Mouse (Mus musculus) midbrain, embryonic 11.5 days (tissue): ENCODE results near the gene Klrb1. TPM values are rescaled to one million over a fixed set of nuclear protein-coding genes. Genes with fewer than 3 reads are reported as not detected.
A peak's percentile ranks its signal among the peaks of the same experiment; 100 is the strongest.
"Not testable (repeated sequence)": the region's sequence is repeated elsewhere in the genome, so short reads cannot be mapped to it uniquely, and the experiment has no call there.

Experiments used
- ATAC-seq: fragments of 200-750 bp; cut with Nextera tagmentation; 2 replicates; pipeline ENCODE4 v1.8.0; 2017; ENCODE audit warnings: moderate TSS enrichment, moderate library complexity; ENCODE audit not compliant: low FRiP score
- DNase-seq: peaks from one replicate; pipeline ENCODE4 v3.0.0; 2015; ENCODE audit warnings: low spot score; ENCODE audit errors: missing footprints
- H3K27ac ChIP-seq: fragments of 300-500 bp; sonication (generic); 2 replicates; pipeline ENCODE4 v1.5.1; 2014; ENCODE audit warnings: low read depth, low read length
- H3K27me3 ChIP-seq: fragments of 300-500 bp; sonication (generic); 2 replicates; pipeline ENCODE4 v1.6.1; 2014; ENCODE audit warnings: mild to moderate bottlenecking, low read length, moderate library complexity, mixed read lengths; ENCODE audit not compliant: control insufficient read depth, insufficient read depth
- H3K36me3 ChIP-seq: fragments of 300-500 bp; sonication (generic); 2 replicates; pipeline ENCODE4 v1.6.1; 2014; ENCODE audit warnings: mild to moderate bottlenecking, low read length, moderate library complexity, mixed read lengths; ENCODE audit not compliant: control insufficient read depth, insufficient read depth
- H3K4me1 ChIP-seq: fragments of 300-500 bp; sonication (generic); 2 replicates; pipeline ENCODE4 v1.6.1; 2014; ENCODE audit warnings: low read length; ENCODE audit not compliant: control insufficient read depth, insufficient read depth
- H3K4me2 ChIP-seq: fragments of 300-500 bp; sonication (generic); 2 replicates; pipeline ENCODE4 v1.6.1; 2014; ENCODE audit warnings: mild to moderate bottlenecking, moderate library complexity
- H3K4me3 ChIP-seq: fragments of 300-500 bp; sonication (generic); 2 replicates; pipeline ENCODE4 v1.5.1; 2014; ENCODE audit warnings: low read depth, low read length
- H3K9ac ChIP-seq: fragments of 300-500 bp; sonication (generic); 2 replicates; pipeline ENCODE4 v1.6.1; 2014; ENCODE audit warnings: low read length
- H3K9me3 ChIP-seq: fragments of 300-500 bp; sonication (generic); 2 replicates; pipeline ENCODE4 v1.6.1; 2016; ENCODE audit warnings: low read length; ENCODE audit not compliant: control insufficient read depth
- WGBS: fragments of 180-500 bp; shearing (Covaris S2); extraction: QIAGEN DNeasy Blood & Tissue Kit; methylation state at CpG from one replicate; pipeline ENCODE4 v1.1.7; 2014; 5-methylcytosine and 5-hydroxymethylcytosine counted together
- polyA plus RNA-seq: library from polyadenylated mRNA; unstranded; fragments of >200 nt; fragmentation: Nextera tagmentation; extraction: Ambion mirVana; gene quantifications from 2 replicates; pipeline ENCODE4 v1.2.1, GENCODE M21; 2014

The Klrb1 gene
- not detected in 2 replicates for polyA plus RNA-seq

DNA sequence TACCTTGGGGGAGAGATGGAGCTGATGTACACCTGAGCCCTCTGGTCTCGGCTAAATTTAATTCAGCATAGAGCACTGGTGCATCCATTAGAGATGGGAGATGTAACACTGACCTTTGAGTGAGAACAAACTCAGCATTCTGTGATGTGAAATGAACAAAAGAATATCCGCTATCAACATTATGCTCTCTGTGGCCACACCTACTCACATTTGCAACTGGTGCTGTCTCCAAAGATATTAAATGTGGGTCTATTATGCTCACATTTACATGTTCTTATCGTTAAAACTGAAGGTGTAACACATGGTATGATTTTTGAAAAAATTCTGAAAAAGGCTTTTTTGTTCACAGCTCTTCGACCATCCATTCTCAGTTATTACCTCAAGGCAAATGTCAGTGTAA is at the start of gene Klrb1:
Gene Klrb1, minus strand, starts transcription at position 101 of the 400 bp plus-strand sequence.
- Histone ChIP-seq H3K4me2 (no peak within 1 kb of the TSS), H3K9me3 (no peaks in the 10 kb centered on the region), H3K27me3 (no peaks in the 10 kb centered on the region), H3K4me3 (no peak within 1 kb of the TSS), H3K36me3 (no peaks in the 10 kb centered on the region), H3K27ac (no peak within 1 kb of the TSS), H3K9ac (no peak within 1 kb of the TSS), H3K4me1 (no peaks in the 10 kb centered on the region)
- 89% methylated on average over 4 of the region's 4 CpGs for WGBS
- DNase-seq (no peak), ATAC-seq (no peak)

DNA sequence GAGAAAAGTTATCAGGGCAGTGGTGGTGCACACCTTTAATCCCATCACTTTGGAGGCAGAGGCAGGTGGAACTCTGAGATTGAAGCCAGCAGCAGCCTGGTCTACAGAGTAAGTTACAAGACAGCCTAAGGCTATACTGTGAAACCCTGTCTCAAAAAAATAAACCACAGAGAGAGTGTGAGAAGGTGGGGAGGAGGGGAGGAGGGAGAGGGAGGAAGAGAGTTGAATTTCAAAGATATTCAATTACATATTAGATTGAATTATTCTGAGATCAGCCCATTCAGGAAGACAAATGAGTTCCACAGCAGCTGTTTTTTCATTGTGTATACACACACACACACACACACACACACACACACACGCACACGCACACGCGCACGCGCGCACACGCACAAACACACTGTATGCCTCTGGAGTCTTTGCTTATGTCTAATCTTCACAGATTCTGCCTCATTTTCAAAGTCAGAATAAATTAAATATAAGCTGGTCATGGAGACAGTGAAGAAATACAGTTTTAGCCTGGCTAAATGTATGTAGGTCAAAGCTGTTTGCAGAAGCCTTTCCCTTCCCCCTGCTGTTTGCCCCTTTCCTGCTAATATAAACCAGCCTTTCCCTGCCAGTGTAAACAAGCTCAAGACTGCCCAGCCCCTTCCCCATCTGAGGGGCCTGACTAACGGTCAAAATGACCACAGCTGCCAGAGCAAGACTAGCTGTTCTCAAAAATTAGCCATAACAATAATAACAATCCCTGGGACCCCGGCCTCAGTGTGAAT is 46.8 kb upstream of the Klrb1 start:
- WGBS, result 79% methylated on average over 10 of the region's 10 CpGs
- DNase-seq, result peak; percentile 83
- no peak overlapping the region for H3K9ac ChIP-seq
- no peak for ATAC-seq
- no peaks in the 10 kb centered on the region for H3K36me3 ChIP-seq
- no peaks in the 10 kb centered on the region for H3K4me1 ChIP-seq
- no peaks in the 10 kb centered on the region for H3K9me3 ChIP-seq
- no peak overlapping the region for H3K4me3 ChIP-seq
- H3K27ac ChIP-seq, result no peak overlapping the region
- no peak overlapping the region for H3K4me2 ChIP-seq
- H3K27me3 ChIP-seq, result no peaks in the 10 kb centered on the region

DNA sequence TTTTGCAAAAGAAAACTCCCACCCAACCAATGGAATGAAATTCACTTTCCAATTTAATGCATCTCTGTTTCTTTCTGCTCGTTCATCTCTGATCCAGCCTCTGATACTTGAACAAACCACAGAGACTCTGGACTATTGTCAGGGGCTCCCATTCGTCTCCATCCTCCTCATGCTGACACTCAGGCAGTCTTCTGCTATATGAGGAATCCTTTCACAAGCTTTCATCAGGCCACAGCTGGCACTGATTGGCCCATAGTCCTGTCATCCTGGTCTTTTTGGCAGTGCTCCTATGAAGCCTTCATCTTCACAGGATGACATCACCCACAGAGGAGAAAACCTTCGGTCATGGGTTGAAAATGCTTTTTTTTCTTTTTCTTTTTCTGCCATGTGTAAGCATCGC is 45.2 kb upstream of the Klrb1 start:
- no peaks in the 10 kb centered on the region for H3K27me3 ChIP-seq
- 80% methylated on average over 4 of the region's 4 CpGs for WGBS
- no peaks in the 10 kb centered on the region for H3K4me1 ChIP-seq
- no peak overlapping the region for H3K9ac ChIP-seq
- H3K36me3 ChIP-seq, result no peaks in the 10 kb centered on the region
- ATAC-seq (no peak), DNase-seq (peak; percentile 33)
- no peak overlapping the region for H3K27ac ChIP-seq
- no peak overlapping the region for H3K4me2 ChIP-seq
- no peaks in the 10 kb centered on the region for H3K9me3 ChIP-seq
- no peak overlapping the region for H3K4me3 ChIP-seq

DNA sequence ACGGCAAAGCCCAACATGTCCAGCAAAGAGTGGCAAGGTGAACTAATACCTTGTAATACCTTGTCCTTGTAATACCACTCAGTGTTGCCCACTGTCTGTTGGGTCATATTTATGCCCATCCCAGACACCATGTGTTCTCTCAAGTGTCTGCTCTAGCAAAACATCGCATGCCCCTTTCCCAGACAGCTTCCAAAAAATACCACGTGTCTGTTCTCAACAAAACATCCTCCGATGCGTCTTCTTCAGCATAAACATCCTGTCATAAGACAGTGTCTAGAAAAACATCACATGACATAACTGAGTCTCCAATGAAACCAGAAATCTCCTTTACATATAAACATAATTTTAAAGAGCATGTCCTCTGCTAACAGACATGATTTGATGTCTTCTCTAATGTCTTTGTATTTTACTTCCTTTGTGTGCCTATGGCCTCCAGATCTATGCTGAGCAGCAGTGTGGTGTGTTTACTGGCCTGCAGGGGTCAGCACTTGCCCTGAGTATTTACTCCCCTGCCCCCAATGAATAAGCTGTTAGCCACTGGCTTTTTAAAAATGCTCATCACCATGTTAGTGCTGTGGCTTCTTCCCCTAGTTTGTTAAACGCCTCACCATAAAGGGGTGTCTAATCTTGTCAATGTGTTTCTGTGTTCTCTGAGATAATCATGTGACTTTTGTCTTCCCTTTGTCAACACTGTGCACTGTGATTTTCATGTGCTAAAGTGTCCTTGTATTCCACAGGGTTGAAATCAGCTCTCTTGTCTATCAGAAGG is 43.8 kb upstream of the Klrb1 start:
- H3K27ac ChIP-seq, H3K4me3 ChIP-seq, H3K9me3 ChIP-seq, H3K27me3 ChIP-seq, H3K36me3 ChIP-seq, H3K4me1 ChIP-seq, H3K4me2 ChIP-seq: not testable (repeated sequence)
- WGBS, result 72% methylated on average over 6 of the region's 6 CpGs
- ATAC-seq, result peak; percentile 51
- 0 out of 2 replicates have a peak overlapping the region, but pooled peaks have one; percentile 22 for H3K9ac ChIP-seq
- peak; percentile 89 for DNase-seq

DNA sequence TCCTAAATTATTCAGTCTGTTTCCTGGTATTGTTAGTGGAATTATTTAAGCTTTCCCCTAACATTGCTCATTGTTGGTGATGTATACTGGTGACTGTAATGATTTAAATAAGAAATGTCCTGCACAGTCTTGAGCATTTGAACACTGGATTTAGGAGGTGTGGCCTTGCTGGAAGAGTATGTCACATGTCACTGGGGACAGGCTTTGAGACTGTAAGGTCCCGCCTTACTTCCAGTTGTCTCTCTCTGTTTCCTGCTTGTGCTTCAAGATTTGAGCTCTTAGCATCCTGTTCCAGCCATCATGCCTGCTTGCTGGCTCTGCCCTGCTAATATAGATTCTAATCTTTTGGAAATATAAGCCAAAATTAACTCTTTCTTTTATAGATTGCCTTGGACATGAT is 42.4 kb upstream of the Klrb1 start:
- no peaks in the 10 kb centered on the region for H3K36me3 ChIP-seq
- H3K4me3 ChIP-seq, result no peak overlapping the region
- H3K4me1 ChIP-seq, result no peaks in the 10 kb centered on the region
- no peak overlapping the region for H3K9ac ChIP-seq
- H3K27me3 ChIP-seq, result no peaks in the 10 kb centered on the region
- no peak overlapping the region for H3K27ac ChIP-seq
- ATAC-seq (no peak), DNase-seq (no peak)
- 83% methylated on average over 1 of the region's 1 CpGs for WGBS
- H3K9me3 ChIP-seq, result no peaks in the 10 kb centered on the region
- no peak overlapping the region for H3K4me2 ChIP-seq

DNA sequence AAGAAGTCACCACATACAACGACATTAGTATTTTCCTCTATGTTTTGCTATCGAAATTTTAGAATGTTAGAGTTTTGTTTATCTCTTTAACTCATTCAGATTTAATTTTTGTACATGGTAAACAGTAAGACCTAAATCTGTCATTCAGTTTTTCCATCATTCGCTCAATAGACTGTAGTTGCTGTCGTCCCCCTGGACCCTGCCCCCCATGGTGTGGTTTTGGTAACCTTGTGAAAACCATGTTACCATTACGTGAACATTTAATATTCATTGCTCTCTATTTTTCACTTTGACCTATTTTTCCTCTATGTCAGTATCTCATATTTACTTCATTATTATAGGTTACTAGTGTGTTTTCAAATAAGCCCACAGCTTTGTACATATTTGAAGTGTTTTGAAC is 41.7 kb upstream of the Klrb1 start:
- peak overlapping the region; percentile 30; the same call in 1 of the 2 replicates for H3K9ac ChIP-seq
- WGBS, result 26% methylated on average over 5 of the region's 5 CpGs
- peak overlapping the region; percentile 39 for H3K4me2 ChIP-seq
- H3K4me1 ChIP-seq, result no peaks in the 10 kb centered on the region
- peak overlapping the region; percentile 49 for H3K4me3 ChIP-seq
- H3K36me3 ChIP-seq, result no peaks in the 10 kb centered on the region
- ATAC-seq, result no peak
- no peaks in the 10 kb centered on the region for H3K27me3 ChIP-seq
- H3K27ac ChIP-seq, result no peak overlapping the region
- no peaks in the 10 kb centered on the region for H3K9me3 ChIP-seq
- peak; percentile 81 for DNase-seq

DNA sequence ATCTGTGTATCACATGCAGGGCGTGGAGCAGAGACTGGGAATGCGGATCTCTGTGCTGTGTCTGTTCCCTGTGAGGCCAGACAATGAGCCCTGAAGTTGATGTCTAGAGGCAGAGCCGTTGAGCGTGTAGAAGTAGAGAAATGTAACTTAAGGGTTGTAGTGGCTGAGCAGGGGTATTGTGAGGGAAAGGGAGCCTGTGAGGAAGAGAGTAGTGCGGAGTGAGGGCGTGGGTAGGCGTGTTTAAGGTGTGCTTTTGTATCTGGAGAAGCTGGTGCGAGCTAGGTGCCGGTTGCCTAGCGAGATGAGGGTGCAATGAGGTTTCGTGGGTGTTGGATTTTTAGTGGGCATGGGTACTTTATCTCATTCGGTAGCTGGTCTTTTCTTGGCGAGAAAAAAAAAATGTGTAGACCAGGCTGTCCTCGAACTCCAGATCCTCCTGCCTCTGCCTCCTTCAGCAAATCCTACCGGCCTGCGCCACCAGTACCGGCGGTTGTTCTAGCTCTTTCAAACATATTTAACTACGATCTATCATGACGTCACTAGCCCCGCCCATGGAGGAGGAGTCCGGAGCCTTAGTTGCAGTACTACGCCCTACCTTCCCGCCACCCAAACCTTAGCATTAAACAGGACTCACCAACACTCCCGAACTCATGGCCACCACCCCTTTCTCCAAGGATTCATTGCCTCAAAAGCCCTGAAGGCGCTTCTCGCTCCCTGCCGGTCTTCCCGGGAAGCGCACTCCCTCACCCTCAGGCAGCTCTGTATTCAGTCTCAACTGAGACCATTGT is 41.1 kb upstream of the Klrb1 start:
- peak overlapping the region; percentile 47; the same call in 1 of the 2 replicates for H3K27ac ChIP-seq
- H3K9me3 ChIP-seq, result no peaks in the 10 kb centered on the region
- H3K9ac ChIP-seq, result peak overlapping the region; percentile 59
- H3K4me2 ChIP-seq, result peak overlapping the region; percentile 58
- DNase-seq (peak; percentile 100), ATAC-seq (peak; percentile 92)
- 2% methylated on average over 30 of the region's 30 CpGs for WGBS
- peak overlapping the region; percentile 49 for H3K4me3 ChIP-seq
- H3K27me3 ChIP-seq, result no peaks in the 10 kb centered on the region
- no peaks in the 10 kb centered on the region for H3K4me1 ChIP-seq
- H3K36me3 ChIP-seq, result no peaks in the 10 kb centered on the region

DNA sequence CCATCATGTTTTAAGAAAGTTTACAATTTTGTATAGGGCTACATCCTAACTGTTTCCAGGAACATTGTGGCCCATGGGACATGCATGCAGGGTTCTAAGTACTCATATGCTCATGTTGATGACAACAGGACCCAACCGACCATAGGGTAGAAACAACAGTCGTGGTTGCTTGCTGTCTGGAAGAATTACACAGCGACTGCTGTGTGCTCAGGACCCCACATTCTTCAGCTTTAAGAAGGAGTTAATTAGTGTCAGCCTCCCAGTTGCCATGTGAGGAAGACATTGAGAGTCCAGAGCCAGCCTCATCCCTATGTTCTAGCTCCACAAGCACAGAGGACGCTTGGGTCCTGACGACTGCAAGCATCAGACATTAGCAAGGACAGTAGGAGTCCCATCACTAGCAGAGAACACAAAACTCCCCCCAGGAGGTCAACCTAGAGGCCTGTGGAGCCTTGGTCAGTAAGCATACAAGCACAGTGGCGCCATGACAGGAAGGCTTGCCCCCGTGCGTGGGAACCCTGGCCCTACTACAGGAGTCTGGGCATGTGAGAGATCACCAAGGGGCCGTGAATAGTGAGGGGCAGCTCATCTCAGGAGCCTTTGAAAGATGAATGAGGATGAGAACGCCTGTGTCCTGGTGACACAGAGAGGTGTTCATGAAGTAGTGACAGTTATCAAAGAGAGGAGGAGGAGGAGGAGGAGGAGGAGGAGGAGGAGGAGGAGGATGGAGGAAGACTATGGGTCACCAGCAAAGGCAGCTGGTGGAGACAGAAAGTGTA is 40.2 kb upstream of the Klrb1 start:
- H3K27ac ChIP-seq, ATAC-seq, H3K36me3 ChIP-seq, H3K27me3 ChIP-seq, H3K4me1 ChIP-seq, H3K9ac ChIP-seq, H3K9me3 ChIP-seq: not testable (repeated sequence)
- H3K4me2 ChIP-seq, result peak overlapping the region; percentile 58; the same call in 1 of the 2 replicates
- WGBS, result 78% methylated on average over 9 of the region's 10 CpGs
- peak; percentile 61 for DNase-seq
- peak overlapping the region; percentile 49 for H3K4me3 ChIP-seq
